Mouse (Mus musculus): ENCODE measurements around the gene Stpg1. TPM values are rescaled to one million over a fixed set of nuclear protein-coding genes. Genes with fewer than 3 reads are reported as not detected.

The Stpg1 gene
- total RNA-seq (2023) = not detected

GRCm38 (mm10) chr4:135494521-135495396 is at the start of gene Stpg1, which contains the start of gene Nipal3:
Gene Stpg1, plus strand, starts transcription at chr4:135494790.
Gene Nipal3, minus strand, starts transcription at chr4:135495038.

GRCm38 (mm10) chr4:135573251-135573808 is 78.7 kb downstream of the Stpg1 start, which contains the start of gene Grhl3:
Gene Grhl3, minus strand, starts transcription at chr4:135573630.

Other genes starting within 250 kb of the Stpg1 start
- gene Clic4, start 222.0 kb upstream of the Stpg1 start, total RNA-seq (2023) = 10 to 100 TPM; 33.4 to 38.2 TPM
- 100 to 1,000 TPM; 218 to 236 TPM for gene Srrm1, start 141.5 kb upstream of the Stpg1 start, total RNA-seq (2023)
- not detected for gene Ncmap, start 96.6 kb upstream of the Stpg1 start, total RNA-seq (2023)
- 1 to 10 TPM; 6.0 to 8.1 TPM for gene Rcan3, start 60.9 kb upstream of the Stpg1 start, total RNA-seq (2023)
- 10 to 100 TPM; 22.5 to 24.2 TPM for gene Nipal3, start 248 bp downstream of the Stpg1 start, total RNA-seq (2023)
- gene Grhl3, start 78.8 kb downstream of the Stpg1 start, total RNA-seq (2023) = not detected
- gene Ifnlr1, start 191.5 kb downstream of the Stpg1 start, total RNA-seq (2023) = under 1 TPM in 1 of 2 experiments, not detected in 1; 0.73 TPM
- gene Il22ra1, start 233.4 kb downstream of the Stpg1 start, total RNA-seq (2023) = not detected

Data from monocyte, adult 59 days (primary cell).